Mouse (Mus musculus) heart, postnatal 36 days (tissue): Measurements from ENCODE around the gene Samhd1. TPM values are rescaled to one million over a fixed set of nuclear protein-coding genes. Genes with fewer than 3 reads are reported as not detected.

ENCODE experiments used
- DNase-seq, 2 experiments: peaks; one replicate each; pipeline ENCODE4 v3.0.0; 2021 to 2022
- intact Hi-C: fragments of 180-260 bp; cut with DNase I; formaldehyde crosslinking; loops from one replicate; pipeline ENCODE4 v1.15.1; 2025
- total RNA-seq, 2 experiments: library from RNA; stranded (reverse); gene quantifications; 2 replicates each; pipeline ENCODE4 v1.2.3; 2021

The Samhd1 gene
- total RNA-seq, 2 experiments from 2014 or later = 21.9 to 29.5 TPM

DNA sequence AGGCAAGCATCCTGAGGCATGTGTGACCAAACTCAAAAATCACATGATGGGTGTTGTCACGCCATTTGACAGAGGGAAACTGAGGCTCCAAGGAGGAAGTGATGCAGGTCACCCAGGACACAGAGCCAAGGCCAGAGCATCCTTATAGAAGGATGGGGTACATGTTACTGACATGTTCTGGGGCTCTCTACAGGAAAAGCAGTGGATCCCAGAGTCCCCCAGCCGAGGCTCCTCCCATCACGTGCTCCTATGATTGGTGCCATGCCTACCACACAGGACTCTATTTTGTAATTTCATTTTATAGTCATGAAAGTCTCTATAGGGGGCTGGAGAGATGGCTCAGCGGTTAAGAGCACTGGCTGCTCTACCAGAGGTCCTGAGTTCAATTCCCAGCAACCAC lies 77.3 kb downstream of the Samhd1 start:
- intact Hi-C loops = no loop called here
- no peak for DNase-seq

DNA sequence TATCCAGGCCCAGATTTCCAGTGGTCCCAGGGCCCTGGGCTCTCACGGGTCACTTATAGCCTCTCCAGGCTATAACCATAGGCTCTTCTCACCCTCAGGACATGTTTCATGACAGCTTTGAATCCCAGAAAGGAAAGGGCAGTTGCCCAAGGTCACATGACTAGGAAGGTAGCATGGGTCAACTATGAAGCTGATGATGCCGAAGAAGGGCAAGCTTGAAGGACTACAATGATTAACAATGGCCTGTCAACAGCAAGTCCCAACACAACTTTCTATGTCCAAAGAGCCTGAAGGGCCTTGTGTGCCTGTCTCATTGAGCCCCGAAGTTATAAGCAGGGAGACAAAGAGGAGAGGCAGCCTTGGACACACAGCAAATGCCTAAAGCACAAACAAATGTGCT lies 77.9 kb downstream of the Samhd1 start:
- DNase-seq = no peak
- intact Hi-C loops = no loop called here

DNA sequence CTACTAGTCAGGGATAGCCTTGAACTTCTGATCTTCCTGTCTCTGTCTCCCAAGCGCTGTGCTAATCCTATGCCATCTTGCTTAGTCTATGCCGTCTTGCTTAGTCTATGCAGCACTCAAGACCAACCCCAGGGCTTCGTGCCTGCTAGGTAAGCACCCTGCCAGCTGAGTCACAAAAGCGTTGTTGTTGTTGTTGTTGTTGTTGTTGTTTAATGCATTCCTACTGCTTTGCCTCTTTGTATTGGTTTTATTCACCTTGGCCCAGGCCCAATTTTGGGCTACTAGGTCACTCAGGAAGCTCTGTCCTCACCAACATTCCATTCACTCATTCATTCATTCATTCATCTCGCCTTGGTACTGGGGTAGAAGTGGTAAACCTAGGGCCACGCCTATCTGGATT lies 79.3 kb downstream of the Samhd1 start:
- intact Hi-C loops = loop anchor here (2.0 kb wide), 1 partner anchor 21 kb away; no protein-coding TSS in a partner anchor
- DNase-seq = no peak

DNA sequence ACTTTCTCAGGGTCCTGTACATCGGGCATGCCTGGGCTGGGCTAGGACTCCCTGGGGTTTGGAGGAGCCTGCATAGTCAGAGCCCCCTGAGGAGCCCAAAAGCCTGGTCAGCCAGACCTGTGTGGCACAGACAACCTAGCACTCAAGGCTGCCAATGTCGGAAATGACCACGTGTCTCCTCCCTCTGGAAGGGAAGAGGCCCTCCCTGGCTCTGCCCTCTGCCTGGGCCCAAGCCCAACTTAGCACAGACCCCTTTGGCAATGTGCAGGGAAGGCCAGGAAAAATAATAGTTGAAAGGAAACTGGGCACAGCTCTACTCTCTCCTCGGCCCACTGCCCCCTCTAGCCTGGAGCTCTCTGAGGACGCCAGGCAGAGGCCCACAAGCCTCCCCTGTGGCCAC lies 80.2 kb downstream of the Samhd1 start:
- no peak for DNase-seq
- intact Hi-C loops = loop anchor here (2.0 kb wide), 1 partner anchor 22 kb away; no protein-coding TSS in a partner anchor

DNA sequence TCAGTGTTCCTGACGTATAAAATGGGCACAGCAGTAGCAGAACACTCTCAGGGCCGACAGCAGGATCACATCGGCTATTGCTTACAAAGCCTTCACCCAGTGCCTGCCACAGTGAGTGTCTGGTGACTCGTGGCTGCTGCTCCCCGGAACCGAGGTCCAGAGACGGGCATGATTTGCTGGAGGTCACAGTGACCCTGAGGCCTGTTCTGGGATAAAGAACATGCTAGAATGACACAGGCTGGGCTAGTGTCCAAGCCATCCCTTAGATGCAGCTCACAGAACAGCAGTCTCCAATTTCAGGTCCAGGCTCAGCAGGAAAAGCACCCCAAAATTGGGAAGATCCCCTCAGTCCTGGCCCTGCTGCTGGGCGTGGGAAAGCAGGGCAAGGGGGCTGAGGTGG lies 80.8 kb downstream of the Samhd1 start:
- intact Hi-C loops = loop anchor here (2.0 kb wide), 1 partner anchor 23 kb away; no protein-coding TSS in a partner anchor
- no peak for DNase-seq

DNA sequence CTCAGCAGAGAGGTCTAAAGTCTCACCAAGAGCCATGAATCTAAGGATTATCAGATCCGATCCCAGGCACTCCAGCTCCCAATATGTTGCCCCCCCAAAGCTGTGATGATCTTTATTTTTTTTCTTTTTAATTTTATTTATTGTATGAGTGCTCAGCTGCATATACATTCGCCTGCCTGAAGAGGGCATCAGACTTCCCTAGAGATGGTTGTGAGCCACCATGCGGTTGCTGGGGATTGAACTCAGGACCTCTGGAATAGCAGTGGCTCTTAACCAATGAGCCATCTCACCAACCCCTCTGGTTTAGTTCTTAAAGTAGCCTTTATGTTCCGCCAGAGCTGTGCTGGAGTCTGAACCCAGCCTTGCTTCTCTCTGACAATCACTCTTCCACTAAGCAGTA lies 81.3 kb downstream of the Samhd1 start:
- intact Hi-C loops = loop anchor here (2.0 kb wide), 1 partner anchor 23 kb away; no protein-coding TSS in a partner anchor
- no peak for DNase-seq

DNA sequence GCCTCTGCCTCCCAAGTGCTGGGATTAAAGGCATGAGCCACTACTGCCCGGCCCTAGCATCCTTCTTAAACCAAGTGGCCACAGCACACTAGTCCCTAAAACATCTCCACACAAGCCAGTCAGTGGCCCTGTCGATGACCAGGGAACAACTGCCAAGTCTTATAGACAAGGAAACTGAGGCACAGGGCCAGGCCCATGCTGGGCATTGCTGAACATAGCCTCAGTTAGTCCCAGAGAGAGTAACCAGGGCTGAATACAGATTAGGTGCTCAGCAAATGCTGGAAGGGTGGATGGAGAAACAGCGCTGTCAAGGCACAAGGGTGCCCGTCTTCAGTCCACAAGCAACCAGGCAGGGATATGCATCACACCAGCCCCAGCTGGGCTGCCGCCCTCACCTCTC lies 81.9 kb downstream of the Samhd1 start:
- no peak for DNase-seq
- intact Hi-C loops = no loop called here

DNA sequence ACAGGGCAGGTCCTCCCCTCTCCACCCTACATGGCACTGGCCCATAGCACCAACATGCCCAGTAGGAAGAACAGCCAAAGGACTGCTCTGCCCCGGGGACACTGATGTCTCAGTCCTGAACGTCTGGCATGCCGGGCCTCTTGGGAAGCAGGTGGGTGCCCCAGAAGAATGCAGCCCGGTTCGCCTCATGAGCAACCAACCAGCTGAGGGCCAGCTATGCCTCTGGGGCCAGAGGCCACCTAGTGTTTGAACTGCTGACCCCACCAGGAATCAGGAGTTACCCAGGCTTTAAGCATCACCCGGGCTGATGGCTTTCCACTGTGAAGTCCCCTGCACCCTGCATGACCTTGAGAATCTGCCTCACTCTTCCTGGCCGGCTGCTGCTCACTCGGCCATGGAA lies 82.6 kb downstream of the Samhd1 start:
- DNase-seq = no peak
- intact Hi-C loops = no loop called here

DNA sequence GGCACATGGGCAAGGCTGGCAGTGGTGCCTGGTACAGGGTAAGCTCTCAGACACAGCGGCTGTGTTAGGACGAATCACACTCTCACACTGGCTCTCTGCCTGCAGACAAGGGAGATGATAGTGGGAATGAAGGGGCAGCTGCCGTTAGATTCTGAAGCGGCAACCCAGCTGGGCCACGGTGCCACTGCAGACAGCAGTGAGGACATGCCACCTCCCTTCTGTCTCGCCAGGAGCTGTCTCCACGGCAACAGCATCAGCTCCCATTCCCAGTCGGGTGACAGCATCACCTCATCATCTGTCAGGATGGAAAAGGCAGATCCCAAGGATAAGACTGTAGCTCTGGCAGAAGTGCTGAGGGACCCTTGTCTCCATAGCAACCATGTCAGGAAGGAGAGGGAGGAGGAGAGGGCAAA lies 85.2 kb downstream of the Samhd1 start:
- intact Hi-C loops = no loop called here
- DNase-seq = no peak

DNA sequence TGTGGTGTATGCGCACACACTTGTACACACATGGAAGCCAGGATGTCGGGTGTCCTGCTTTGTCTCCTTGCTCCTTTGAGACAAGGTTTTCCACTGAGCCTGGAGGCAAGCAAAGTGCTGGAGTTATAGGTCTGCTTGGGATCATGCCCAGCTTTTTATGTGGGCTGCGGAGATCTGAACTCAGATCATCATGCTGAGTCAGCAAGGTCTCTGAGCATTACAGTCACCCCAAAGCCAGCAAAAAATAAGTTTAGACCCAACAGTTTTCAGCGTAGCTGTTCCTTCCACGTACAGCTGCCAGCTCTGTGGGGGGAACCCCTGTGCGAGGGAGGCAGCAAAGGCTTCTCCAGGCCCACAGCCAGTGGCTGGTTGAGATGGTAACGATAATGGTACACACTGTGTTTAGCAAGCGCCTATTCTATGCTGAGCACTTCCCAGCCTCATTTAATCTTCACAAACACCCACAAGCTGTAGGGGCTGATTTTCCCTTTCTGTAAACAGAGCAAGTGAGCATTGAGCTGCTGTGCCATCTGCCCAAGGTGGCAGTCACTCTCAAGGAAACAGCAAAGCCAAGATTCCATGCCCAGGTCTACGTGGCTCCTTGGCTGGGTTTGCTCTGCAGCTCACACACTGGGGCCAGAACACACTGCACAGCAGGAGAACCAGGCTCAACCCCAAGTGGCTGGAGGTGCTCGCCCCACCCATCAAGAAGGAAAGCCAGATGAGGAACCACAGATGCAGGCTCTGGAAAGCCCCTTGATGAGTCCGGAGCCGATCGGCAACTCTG lies 86.5 kb downstream of the Samhd1 start:
- intact Hi-C loops = no loop called here
- DNase-seq = no peak

Other genes starting within 250 kb of the Samhd1 start
- not detected for gene Sla2, start 248.1 kb downstream of the Samhd1 start, total RNA-seq
- gene Ndrg3, start 143.2 kb downstream of the Samhd1 start, total RNA-seq = 10 to 100 TPM; 20.0 to 24.9 TPM
- gene Dsn1, start 128.1 kb downstream of the Samhd1 start, total RNA-seq = 1 to 10 TPM; 1.6 to 2.2 TPM
- gene Soga1, start 56.0 kb downstream of the Samhd1 start, total RNA-seq = 10 to 100 TPM; 11.5 to 13.4 TPM
- not detected for gene Tldc2, start 48.2 kb downstream of the Samhd1 start, total RNA-seq
- gene Rbl1, start 69.3 kb upstream of the Samhd1 start, total RNA-seq = 1 to 10 TPM; 1.4 to 2.6 TPM
- 100 to 1,000 TPM in 1 of 2 experiments, 10 to 100 TPM in 1; 92.5 to 101 TPM for gene Rpn2, start 143.8 kb upstream of the Samhd1 start, total RNA-seq
- gene Mroh8, start 144.3 kb upstream of the Samhd1 start, total RNA-seq = under 1 TPM in 1 of 2 experiments, not detected in 1; 0.43 TPM
- gene Ghrh, start 212.2 kb upstream of the Samhd1 start, total RNA-seq = not detected
- gene Manbal, start 232.3 kb upstream of the Samhd1 start, total RNA-seq = 10 to 100 TPM; 21.5 to 23.1 TPM